Mouse (Mus musculus): ENCODE measurements around the gene Tuba3a.

Gene Tuba3a

GRCm38 (mm10) chr6:125285890-125286289 is at the start of gene Tuba3a:
Tuba3a (minus strand) TSS chr6:125286042.
- DNase-seq (ENCODE audit: low spot score): no peak

- DNase-seq (ENCODE audit: low spot score): no peak
Observed at GRCm38 (mm10) chr6:125334356-125334755, 48.5 kb upstream of the Tuba3a start.

GRCm38 (mm10) chr6:125333112-125333899 is 47.5 kb upstream of the Tuba3a start:
- no peak for DNase-seq (ENCODE audit: low spot score)

GRCm38 (mm10) chr6:125330626-125331326 is 44.9 kb upstream of the Tuba3a start:
- peak; percentile 41 for DNase-seq (ENCODE audit: low spot score)

GRCm38 (mm10) chr6:125328243-125328642 is 42.4 kb upstream of the Tuba3a start:
- no peak for DNase-seq (ENCODE audit: low spot score)

- no peak for DNase-seq (ENCODE audit: low spot score)
Observed at GRCm38 (mm10) chr6:125325337-125325736, 39.5 kb upstream of the Tuba3a start.

- DNase-seq (ENCODE audit: low spot score): no peak
Observed at GRCm38 (mm10) chr6:125323547-125323946, 37.7 kb upstream of the Tuba3a start.

- no peak for DNase-seq (ENCODE audit: low spot score)
Observed at GRCm38 (mm10) chr6:125322794-125323193, 37.0 kb upstream of the Tuba3a start.

- no peak for DNase-seq (ENCODE audit: low spot score)
Observed at GRCm38 (mm10) chr6:125321114-125321855, 35.4 kb upstream of the Tuba3a start.

- DNase-seq (ENCODE audit: low spot score): no peak
Observed at GRCm38 (mm10) chr6:125320323-125320722, 34.5 kb upstream of the Tuba3a start, which contains the start of gene Scnn1a. Scnn1a (plus strand) TSS chr6:125320659.

GRCm38 (mm10) chr6:125319919-125320296 is 34.1 kb upstream of the Tuba3a start:
- no peak for DNase-seq (ENCODE audit: low spot score)

GRCm38 (mm10) chr6:125318981-125319918 is 33.4 kb upstream of the Tuba3a start:
- DNase-seq (ENCODE audit: low spot score): no peak

- no peak for DNase-seq (ENCODE audit: low spot score)
Observed at GRCm38 (mm10) chr6:125317077-125317476, 31.2 kb upstream of the Tuba3a start.

GRCm38 (mm10) chr6:125314746-125315145 is 28.9 kb upstream of the Tuba3a start:
- DNase-seq (ENCODE audit: low spot score): no peak

- DNase-seq (ENCODE audit: low spot score): no peak
Observed at GRCm38 (mm10) chr6:125314231-125314563, 28.4 kb upstream of the Tuba3a start.

- DNase-seq (ENCODE audit: low spot score): peak; percentile 18
Observed at GRCm38 (mm10) chr6:125313546-125314230, 27.8 kb upstream of the Tuba3a start, which contains the start of gene Ltbr. Ltbr (minus strand) TSS chr6:125313885.

GRCm38 (mm10) chr6:125312581-125313355 is 26.9 kb upstream of the Tuba3a start:
- DNase-seq (ENCODE audit: low spot score): no peak

GRCm38 (mm10) chr6:125312171-125312570 is 26.3 kb upstream of the Tuba3a start:
- DNase-seq (ENCODE audit: low spot score): no peak

GRCm38 (mm10) chr6:125309406-125309805 is 23.6 kb upstream of the Tuba3a start:
- no peak for DNase-seq (ENCODE audit: low spot score)

- no peak for DNase-seq (ENCODE audit: low spot score)
Observed at GRCm38 (mm10) chr6:125308921-125309320, 23.1 kb upstream of the Tuba3a start.

Data from left cerebral cortex, adult 11 months (tissue).